Mouse (Mus musculus) layer of hippocampus, postnatal 10 days (tissue): ENCODE measurements at regions not wholly inside any gene's neighbourhood (a gene's known extent, or its start where the extent isn't known, plus 50 kb on each side); places are given as distances from the start of the nearest gene placed in this dataset.

ENCODE experiments used
- DNase-seq, 2 experiments: peaks; one replicate each; pipeline ENCODE4 v3.0.0; 2021; ENCODE audit warnings: low spot score in 2 of 2

GRCm38 (mm10) chr7:67895166-67895565 is 57.5 kb upstream of the Igf1r start:
- no peak for DNase-seq

DNA sequence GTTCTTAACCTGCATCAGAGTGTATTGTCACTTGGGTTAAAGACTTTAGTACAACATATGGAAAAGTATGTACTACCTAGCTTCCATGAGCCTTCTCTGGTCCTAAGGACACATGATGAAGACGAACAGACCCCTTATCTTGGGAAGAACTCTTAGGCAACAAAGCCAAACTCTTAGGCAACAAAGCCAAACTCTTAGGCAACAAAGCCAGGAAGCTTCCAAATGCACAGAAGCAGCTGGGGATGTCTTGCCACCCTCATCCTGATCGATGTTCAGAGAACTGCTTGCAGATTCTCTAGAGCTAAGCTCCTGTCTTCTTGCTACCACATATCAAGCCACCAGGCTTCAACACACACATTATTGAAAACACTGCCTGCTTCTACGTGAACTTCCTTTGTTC is 59.7 kb upstream of the Igf1r start:
- DNase-seq, result no peak

DNA sequence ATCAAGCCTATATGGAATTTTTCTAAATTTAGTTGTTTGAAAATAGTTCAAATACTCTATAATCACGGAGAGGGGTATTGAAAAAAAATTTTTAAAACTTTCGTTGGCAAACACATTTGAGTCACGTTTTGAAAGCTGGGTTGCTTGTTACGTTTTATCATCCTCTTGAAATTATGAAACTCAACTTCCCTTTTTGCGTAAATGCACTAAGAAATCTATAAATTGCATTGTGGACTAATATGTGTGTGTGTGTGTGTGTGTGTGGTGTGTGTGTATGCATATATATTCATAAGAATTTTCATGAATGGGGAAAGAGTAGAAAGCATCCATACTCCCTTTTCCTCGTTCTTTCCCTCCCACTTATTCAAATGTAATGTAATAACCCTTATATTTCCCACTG is 69.6 kb upstream of the Igf1r start:
- DNase-seq, result no peak

GRCm38 (mm10) chr7:67882606-67883005 is 70.0 kb upstream of the Igf1r start:
- DNase-seq, result peak; percentile 16 to 27

DNA sequence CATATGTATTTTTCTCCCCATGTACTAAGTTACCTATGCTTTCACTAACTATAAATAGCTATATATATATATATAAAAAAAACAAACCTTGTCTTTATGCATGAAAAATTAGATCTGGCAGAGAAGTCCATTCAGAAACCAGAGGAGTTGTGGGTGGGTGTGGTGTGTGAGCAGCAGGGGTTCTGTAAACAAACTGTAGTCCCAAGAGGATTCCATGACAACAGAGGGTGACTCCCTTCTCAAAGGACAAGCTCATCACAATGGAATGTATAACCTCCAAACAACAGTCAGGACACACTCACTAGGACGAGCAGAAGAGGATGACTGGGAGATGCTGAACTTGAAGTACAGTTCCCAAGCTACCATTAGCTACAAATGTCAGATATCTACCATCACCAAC is 74.4 kb upstream of the Igf1r start:
- no peak for DNase-seq

DNA sequence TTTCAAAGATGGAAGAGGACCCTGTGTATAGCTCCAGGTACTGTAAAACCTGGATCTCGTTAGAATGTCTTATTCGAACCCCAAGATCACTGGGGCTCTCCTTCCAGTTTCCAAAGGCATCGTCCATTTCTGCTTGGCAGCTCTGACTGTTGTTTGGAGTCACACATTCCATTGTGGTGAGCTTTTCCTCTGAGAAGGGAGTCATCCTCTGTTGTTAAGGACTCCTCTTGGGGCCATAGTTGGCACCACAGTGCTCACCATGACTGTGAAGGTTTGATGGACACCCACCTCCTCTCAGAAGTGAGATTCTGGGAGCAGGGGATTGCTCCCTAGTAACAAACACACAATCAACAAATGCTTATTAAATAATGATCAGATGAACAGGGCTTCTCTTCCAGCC is 75.0 kb upstream of the Igf1r start:
- peak in 1 of 2 experiments; percentile 11 for DNase-seq

DNA sequence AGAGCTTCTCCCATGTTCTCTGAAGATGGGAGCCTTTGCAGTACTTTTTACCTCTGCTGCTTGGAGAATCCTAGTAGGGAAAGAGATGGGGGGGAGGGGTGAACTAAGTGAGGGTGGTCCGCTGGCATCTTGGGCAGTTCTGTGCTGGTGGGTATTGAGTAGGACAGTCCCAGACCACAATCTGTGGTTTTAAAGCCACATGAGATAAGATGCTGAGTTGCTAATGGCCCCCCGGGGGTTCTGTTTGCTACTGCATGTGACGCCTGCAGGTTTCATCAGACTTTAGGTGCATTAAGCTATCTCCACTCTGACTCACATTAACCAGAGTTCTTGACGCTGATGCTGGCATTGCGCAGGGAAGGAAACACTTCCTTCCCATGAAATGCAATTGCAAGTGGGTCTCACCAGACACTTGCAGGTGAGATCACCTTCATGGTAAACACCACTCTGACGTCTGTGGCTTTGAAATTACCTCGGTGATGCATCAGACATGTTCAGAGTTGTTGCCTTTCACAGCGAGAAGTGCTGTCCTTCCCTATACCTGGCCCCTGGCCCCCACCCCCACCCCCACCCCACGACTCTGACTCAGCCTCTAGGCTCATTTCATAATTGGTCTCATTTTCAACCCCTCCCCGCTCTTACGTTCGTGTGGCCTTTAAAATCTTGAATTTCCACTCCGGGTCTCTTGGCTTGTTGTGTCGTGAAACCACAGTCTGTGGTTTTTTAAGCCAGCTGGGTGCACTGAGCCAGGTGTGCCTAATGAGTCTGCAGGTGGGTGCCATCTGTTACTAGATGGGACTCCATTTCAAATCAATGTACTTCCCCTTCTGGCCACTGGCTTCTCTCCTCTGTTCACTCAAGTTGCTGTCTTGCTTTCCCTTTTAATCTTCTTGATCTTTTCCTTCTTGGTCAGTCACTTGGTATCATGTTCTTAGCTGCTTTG is 94.8 kb upstream of the Synm start:
- DNase-seq, result no peak

DNA sequence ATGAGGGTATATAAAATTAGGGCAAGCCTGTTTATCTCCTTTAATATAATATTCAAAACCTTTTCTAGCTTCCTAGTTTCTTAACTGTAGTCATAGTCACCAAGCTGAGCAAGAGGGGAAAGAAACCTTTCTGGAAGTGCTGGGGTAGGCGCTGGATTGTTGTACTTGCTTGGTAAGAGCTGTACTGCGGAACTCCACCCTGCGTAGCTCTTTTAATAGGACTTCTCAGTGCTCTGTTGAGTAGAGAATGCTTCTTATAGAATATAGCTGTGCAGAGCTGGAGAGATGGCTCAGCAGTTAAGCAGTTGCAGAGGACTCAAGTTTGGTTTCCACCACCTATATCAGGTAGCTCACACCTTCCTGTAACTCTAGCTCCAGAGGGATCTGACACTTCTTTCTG is 93.3 kb upstream of the Synm start:
- no peak for DNase-seq

- DNase-seq, result no peak
Measured at GRCm38 (mm10) chr7:67849509-67849862, 89.9 kb upstream of the Synm start.

- DNase-seq, result peak; percentile 65 to 70
Measured at GRCm38 (mm10) chr7:67848589-67849508, 89.3 kb upstream of the Synm start.

DNA sequence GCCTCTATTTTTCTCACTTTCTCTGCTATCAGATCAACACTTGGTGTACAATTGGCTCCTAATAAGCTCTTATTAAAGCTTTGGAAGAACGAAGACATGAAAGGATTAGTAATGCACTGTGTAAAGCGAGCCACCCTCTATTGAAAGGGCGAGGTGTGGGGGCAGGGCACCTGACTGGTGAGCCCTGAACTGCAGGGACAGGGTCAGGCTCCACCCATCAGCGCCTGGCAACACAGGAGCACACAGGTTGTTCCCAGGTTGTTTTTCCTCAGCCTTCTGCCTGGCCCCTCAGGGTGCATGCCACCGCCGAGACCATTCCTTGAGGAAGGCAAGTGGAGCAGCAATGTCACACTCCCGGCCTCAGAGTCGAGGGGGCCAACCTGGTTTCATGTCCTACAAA is 87.3 kb upstream of the Synm start:
- DNase-seq, result no peak

DNA sequence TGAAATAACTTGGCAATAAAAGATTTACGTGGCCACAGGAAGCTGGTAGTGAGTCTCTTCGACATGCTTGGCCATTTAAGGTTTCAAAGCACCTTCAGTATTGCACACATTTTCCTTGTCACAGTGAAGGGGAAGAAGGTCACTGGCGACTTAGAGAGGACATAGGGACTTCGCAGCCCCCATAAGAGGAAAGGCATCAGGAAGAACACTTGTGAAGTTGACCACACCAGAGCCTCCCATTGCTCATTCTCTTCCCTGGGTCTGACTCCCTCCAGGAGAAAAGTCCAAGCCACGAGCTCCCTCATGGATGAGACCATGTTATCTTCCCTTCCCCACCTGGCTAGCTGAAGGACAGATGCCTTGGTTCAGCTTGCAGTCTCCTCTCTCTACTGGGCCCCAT is 77.4 kb upstream of the Synm start:
- DNase-seq, result no peak

DNA sequence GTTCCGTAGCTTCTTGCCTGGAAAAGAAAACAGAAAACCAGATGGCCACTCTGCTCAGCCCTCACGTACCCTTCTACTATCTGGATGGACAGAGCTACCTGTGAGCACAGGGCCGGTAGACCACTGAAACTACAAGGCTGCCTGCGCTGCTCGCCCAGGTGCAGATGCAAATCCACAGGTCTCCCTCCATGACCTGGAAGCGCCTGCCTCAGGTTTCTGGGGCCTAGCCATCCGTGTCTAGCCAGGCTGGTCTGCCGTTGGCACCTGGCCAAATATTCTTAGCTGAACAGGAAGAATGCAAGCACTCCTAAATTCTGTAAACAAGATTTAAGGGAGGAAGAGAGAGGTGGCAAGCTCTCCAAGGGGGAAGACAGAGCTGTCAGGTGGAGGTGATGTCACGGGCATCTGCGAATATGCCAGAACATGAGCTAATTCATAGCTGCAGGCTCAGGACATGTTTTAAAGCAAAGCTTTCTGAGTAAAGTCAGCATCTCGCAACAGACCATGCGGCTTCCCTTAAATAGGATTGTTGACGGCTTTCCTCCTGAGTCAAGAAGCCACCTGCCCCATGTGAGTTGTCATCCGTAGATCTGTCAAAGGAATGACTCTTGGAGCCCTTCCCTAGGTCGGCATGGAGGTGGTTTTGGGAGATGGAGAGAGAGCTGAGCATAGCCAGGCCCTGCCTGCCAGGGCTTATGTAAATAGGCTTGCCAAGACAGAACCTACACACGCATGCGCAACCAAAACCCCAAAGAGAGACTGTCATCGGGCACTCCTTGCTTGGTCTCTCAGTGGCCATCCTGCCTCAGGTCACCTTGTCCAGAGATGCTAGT is 76.8 kb upstream of the Synm start:
- DNase-seq, result no peak

DNA sequence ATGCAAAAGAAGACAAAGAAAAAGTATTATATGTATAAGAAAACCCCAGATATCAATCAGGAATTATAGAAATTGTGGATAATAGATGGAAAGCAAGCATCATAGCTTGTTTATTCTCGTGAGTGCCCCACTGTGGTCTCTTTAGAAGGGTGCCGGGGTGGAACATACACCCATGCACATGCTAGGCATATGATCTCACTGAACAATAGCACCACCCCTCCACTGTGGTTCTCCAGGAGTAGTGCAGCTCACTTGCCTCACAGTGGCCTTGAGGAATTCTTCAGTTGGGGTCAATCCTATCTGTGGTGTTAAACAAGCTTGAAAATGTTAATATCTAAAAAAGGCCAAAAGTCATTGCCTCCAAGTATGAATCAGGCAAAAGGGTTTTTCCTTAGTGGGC is 72.2 kb upstream of the Synm start:
- no peak for DNase-seq

GRCm38 (mm10) chr7:67827386-67827785 is 67.8 kb upstream of the Synm start:
- no peak for DNase-seq

DNA sequence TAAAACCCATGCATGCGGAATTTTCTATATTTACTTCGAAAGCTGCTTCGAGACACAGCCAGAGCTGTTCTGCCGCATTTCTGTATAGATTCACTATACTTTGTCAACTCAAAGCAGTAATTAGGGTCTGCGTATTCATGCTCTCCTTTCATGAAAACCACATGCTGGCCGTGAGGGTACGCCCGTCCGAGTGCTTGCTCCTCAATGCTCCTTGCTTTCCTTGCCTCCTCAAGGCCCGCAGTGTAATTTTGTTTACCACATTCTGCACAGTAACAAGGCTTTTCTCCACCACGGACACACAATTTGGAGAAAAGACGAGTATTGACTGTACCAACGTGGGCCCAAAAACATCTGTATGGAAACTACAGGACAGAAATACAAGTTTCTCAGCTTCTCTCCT is 67.4 kb upstream of the Synm start:
- DNase-seq, result no peak

GRCm38 (mm10) chr7:67826368-67826767 is 66.8 kb upstream of the Synm start:
- no peak for DNase-seq

- DNase-seq, result no peak
Measured at GRCm38 (mm10) chr7:67825636-67826280, 66.2 kb upstream of the Synm start.

GRCm38 (mm10) chr7:67823943-67824645 is 64.6 kb upstream of the Synm start:
- no peak for DNase-seq

DNA sequence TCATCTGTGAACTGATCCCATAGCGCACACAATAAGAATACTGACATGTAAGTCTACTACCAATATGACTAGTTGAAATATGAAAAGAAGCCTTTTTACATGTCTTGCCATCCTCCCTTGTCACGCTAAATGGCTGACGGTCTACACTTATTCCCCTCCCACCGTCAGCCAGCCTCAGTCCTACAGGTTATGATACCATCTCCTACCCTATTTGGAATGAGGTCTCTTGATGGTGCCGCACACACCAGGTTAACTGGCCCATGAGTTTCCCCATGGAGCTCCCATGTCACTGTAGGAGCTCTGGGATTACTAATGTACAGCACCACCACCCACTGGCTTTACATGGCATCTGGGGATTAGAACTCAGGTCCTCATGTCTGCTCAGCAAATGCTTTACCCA is 60.0 kb upstream of the Synm start:
- no peak for DNase-seq
